Mouse (Mus musculus) embryo, embryonic 11.5 days (tissue): Measurements from ENCODE around the gene Tnfaip2.

Source experiments
- DNase-seq: peaks from one replicate; pipeline ENCODE4 v3.0.0-alpha.2; 2012; ENCODE audit warnings: low read depth, low spot score

The Tnfaip2 gene

GRCm38 (mm10) chr12:111428364-111428763 is 13.9 kb upstream of the Tnfaip2 start:
- no peak for DNase-seq

DNA sequence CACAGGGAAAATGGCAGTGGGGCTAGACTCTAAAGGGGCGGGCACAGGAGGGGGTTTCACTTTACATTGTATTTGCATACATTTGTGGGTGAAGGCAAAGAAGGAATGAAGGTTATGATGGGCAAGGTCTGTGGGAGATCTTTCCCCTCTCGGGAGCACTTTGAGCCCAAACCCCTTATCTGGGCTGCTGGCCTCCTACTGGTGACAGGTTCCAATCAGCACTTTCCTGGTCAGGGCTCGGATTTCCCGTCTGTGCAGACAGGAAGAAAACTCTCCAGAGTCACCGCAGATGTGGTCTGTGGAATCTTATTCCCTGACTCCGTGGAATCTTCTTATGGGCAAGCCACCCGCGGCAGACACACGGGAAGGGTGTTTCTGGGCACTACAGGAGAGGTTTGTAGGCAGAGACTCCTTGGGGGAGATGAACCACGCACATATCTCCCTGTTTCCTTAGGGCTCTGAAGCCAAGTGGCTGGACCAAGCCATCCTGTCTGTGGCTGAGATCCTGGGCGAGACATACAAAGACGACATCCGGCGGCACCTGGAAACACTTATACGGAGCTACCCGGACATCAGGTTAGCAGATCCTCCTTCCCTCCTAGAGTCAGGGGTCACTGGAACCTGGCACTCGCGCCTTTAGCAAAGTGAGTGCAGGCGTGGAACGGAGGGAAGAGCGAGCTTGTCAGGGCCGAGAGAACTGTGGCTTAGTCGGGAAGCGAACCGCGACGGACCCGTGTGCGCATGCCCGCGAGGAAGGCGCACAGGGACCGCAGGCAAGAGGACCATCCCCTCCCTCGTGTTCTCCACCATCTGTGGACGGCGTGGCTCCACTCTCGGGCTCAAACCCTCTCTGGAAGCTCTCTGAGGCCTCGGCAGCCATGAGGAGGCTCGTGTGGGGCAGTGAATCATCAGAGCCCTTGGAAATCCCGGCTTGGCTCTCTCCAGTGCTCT is 13.0 kb upstream of the Tnfaip2 start:
- no peak for DNase-seq

DNA sequence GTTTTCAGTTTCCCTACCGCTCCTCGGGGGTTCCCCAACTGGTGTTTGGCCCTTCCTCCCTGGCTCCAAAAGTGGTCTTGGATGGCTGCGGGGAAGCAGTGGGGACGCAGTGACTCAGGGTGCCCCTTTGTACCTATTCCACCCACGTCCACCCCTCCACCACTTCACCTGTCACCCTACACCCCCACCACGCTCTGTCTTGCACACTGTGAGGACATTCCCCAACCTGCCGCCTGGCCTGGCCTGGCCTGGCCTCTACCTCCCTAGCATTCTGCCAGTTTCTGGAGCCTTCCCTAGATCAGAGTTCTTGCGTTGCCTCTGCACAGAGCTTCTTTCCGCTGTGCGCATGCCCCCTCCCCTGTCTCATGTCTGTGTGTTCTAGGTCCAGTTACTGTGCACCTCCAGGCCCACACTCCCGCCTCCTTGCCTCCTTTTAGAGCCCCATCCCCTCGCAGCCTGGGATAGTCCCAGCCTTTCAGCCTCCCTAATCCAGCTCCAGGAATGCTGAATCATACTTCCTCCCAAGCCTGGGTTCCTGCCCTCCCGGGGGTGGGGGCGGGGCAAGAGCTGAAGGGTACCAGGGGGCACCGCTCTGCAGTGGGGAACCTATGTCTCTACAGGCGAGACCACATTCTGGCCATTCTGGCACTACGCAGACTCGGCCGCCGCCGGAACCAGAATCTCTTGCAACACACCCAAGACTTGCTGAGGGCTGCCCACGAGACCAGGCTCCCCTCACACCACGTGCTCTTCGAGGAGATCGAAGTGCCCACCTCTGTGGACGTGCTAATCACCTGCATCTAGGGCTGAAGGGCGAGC is 12.0 kb upstream of the Tnfaip2 start:
- DNase-seq: no peak

- DNase-seq: no peak
Measured at GRCm38 (mm10) chr12:111430868-111431817, 11.1 kb upstream of the Tnfaip2 start.

- DNase-seq: no peak
Measured at GRCm38 (mm10) chr12:111432097-111432496, 10.2 kb upstream of the Tnfaip2 start.

- DNase-seq: no peak
Measured at GRCm38 (mm10) chr12:111432751-111433331, 9.4 kb upstream of the Tnfaip2 start.

GRCm38 (mm10) chr12:111434164-111434744 is 8.0 kb upstream of the Tnfaip2 start:
- DNase-seq: no peak

GRCm38 (mm10) chr12:111434745-111435327 is 7.4 kb upstream of the Tnfaip2 start:
- DNase-seq: no peak

DNA sequence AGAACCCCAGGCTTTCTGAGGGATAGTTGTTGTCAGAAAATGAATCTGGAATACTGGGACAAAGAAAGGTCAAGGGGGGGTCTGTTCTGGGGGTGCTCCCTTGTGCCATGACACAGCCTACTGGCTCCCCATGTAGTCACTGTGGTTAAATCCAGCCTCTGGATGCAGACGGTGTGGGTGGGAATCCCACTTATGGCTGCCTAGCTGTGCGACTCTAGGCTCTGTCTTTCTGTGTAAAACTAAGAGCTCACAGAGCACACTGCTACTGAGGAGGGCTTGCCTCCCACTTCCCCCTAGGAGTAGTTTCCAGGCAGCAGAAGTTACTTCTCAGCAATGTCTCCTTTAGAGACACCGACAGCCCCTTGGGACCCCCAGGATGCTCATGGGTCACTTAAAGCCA is 6.1 kb upstream of the Tnfaip2 start:
- DNase-seq: no peak

- DNase-seq: no peak
Measured at GRCm38 (mm10) chr12:111436640-111437039, 5.6 kb upstream of the Tnfaip2 start.

DNA sequence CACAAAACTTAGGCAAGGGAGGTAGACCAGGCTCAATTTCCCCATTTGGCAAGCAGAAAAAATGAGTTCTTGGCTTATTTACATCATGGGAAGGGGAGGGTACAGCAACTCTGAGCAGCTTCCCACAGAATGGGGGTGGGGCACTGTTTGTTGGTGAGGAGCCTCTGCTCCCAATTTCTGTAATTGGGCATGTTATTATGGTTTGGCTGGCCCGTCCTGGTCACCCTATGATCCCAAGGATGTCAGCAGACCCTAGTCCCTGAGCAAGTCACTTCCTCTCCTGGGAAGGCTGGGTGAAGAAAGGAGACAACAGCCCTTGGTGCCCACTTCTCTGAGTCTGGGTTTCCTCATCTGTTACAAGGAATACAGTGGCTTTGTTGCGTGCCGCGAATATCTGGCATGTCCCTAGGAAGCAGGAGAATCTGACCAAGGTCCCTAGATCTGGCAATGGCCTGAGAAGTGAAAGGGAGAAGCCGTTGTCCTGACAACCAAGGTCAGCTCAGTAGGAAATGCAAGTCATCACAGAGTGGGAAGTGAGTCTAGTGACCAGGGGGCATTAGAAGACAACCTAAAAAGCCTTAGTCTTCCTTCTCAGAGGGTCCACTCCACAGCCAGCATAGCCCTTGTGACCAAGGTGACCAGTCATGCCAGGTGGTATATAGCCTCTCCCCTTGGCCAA is 4.9 kb upstream of the Tnfaip2 start:
- DNase-seq: no peak

DNA sequence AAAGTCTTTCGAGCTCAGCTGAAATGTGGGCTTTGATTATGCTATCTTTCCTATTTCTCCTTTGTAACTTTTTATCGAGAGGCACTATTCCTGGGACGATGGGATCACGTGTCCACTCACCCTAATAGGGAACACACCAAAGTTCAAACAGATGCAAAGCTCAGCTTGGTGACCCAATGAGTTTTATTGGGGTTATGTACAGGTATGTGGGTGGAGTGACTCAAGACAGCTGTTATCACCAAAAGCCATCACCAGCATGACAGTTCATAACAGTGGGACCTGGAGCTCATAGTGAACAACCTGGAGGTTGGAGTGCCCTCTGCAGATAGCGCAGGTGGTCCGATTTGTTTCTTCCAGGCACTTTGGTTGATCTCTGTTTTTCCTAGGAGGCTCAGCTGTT is 3.4 kb upstream of the Tnfaip2 start:
- DNase-seq: no peak

GRCm38 (mm10) chr12:111440701-111441373 is 1.4 kb upstream of the Tnfaip2 start:
- no peak for DNase-seq

DNA sequence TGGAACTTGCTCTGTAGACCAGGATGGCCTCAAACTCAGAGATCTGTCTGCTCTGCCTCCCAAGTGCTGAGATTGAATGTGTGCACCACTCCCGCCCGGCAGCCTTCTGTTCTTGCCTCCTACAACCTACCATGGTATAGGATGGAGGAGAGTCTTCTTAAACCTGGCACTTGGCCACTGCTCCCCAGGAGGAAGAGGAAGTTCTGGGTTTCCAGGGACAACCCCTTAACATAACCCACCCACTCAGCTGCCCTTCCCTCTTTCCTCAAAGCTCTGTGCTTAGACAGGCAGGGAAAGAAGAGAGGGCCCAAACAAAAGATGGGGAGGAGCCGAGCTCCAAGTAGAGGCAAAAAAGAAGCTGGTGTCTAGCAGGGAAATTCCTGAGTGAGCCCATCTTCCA is 746 bp upstream of the Tnfaip2 start:
- DNase-seq: no peak

DNA sequence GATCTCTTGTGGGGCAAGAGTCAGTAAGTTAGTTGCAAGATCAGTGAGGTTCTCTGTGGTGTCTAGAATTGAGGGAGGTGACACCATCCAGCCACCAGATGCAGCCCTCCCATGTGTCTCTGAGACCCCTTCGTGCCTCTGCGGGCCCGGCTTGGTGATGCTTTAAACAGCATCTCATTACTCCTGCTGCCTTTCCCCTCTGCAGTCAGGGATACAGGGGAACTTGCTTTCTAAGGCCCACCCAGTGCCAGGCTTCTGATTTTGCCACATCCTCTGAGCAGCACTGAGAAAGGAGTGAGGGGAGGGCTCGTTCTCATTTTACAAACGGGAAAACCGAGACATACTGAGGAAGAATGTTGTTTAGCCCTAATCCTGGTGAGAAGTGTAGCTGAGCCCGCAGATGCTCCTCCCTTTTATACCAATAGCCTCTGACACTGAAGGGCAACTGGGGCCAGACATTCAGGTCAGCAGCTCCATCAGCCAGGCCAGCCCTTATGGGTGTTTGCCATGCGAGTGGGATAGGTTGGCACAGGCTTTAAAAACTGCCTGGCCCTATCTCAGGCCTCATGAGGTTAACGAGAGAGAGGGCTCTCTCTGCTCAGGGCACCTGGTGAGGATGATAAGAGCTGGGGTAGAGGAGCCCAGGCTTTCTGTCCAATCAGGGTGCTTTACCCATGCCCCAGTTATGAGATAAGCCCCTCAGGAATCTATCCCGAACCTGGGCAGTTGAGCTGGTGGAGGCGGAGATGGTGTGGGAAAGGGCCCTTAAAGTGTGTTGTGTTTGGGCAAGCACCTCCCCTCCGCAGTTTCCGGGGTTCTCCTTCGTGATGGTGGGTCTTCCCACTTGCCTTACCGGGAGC is 972 bp downstream of the Tnfaip2 start:
- no peak for DNase-seq

GRCm38 (mm10) chr12:111443921-111444831 is 1.9 kb downstream of the Tnfaip2 start:
- DNase-seq: no peak
